Mouse (Mus musculus) CH12.LX (cell line): ENCODE measurements around the gene Vtcn1.

Experiments used
- BHLHE40 ChIP-seq: IDR thresholded peaks from 2 replicates; pipeline ENCODE4 v1.6.1; 2011; ENCODE audit warnings: mild to moderate bottlenecking, low read depth, low read length, improper control_type of control experiment
- CHD2 ChIP-seq: IDR thresholded peaks from 2 replicates; pipeline ENCODE4 v1.6.1; 2011; ENCODE audit warnings: low read length, improper control_type of control experiment
- CTCF ChIP-seq, 2 experiments: IDR thresholded peaks in 1 of 2; conservative IDR thresholded peaks in 1 of 2; 2 replicates each; pipeline ENCODE4 v1.5.1; 2011 to 2012; ENCODE audit warnings: low read depth in 2 of 2, low read length in 2 of 2, improper control_type of control experiment in 1 of 2, inconsistent platforms in 1 of 2, mild to moderate bottlenecking in 1 of 2, moderate library complexity in 1 of 2
- EP300 ChIP-seq: IDR thresholded peaks from 2 replicates; pipeline ENCODE4 v1.6.1; 2011; ENCODE audit warnings: low read length, improper control_type of control experiment
- MAFK ChIP-seq: IDR thresholded peaks from 2 replicates; pipeline ENCODE4 v1.6.1; 2011; ENCODE audit warnings: low read length, improper control_type of control experiment; ENCODE audit not compliant: insufficient replicate concordance
- MAX ChIP-seq: IDR thresholded peaks from 2 replicates; pipeline ENCODE4 v1.6.1; 2011; ENCODE audit warnings: low read length, improper control_type of control experiment
- MYC ChIP-seq: IDR thresholded peaks from 2 replicates; pipeline ENCODE4 v1.6.1; 2011; ENCODE audit warnings: low read depth, mild to moderate bottlenecking, improper control_type of control experiment, low read length
- POLR2A ChIP-seq: IDR thresholded peaks from 2 replicates; pipeline ENCODE4 v1.6.1; 2011; ENCODE audit warnings: low read depth, mild to moderate bottlenecking, improper control_type of control experiment, low read length
- POLR2AphosphoS2 ChIP-seq: IDR thresholded peaks from 2 replicates; pipeline ENCODE4 v1.6.1; 2011; ENCODE audit warnings: low read depth, low read length, improper control_type of control experiment
- RCOR1 ChIP-seq: conservative IDR thresholded peaks from 2 replicates; pipeline ENCODE4 v1.6.1; 2012; ENCODE audit warnings: low read depth, mild to moderate bottlenecking, inconsistent platforms, low read length, improper control_type of control experiment
- ZKSCAN1 ChIP-seq: IDR thresholded peaks from 2 replicates; pipeline ENCODE4 v1.6.1; 2012; ENCODE audit warnings: low read depth, inconsistent platforms, low read length, improper control_type of control experiment, borderline replicate concordance
- ZMIZ1 ChIP-seq: IDR thresholded peaks from 2 replicates; pipeline ENCODE4 v1.6.1; 2012; ENCODE audit warnings: low read depth, mild to moderate bottlenecking, inconsistent platforms, low read length, improper control_type of control experiment

DNA sequence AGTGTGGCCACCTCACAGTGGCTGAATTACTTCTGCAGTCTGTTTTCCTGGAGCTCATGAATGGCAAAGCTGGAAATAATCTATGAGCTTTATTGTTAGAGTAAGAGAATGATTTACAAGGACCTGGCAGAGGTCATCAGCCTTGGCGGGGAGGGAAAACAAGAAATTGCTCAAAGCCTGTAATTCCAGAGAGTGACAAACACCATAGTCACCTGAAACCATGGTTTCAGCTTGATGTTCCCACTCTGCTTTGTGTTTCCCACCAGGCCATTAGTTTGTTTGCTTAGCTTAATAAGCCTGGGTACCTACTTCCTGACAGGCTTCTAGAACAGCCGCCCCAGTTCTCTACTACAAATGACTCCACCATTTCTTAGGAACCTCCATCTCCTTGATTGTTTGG, 14.8 kb upstream of the Vtcn1 start:
- TF ChIP-seq CTCF (conservative IDR thresholded peaks at IDR 0.05 in 1 of 2, IDR thresholded peaks at IDR 0.05 in 1 of 2; ENCODE audit: low read depth in 2 of 2, low read length in 2 of 2) (no peak), ZMIZ1 (no peak), POLR2AphosphoS2 (no peak), ZKSCAN1 (no peak), MYC (no peak), RCOR1 (no peak), POLR2A (no peak), BHLHE40 (no peak), MAX (no peak), EP300 (no peak), MAFK (no peak), CHD2 (no peak)
